Mouse (Mus musculus) embryonic facial prominence, embryonic 10.5 days (tissue): ENCODE measurements around the gene Ehmt1. TPM values are rescaled to one million over a fixed set of nuclear protein-coding genes. Genes with fewer than 3 reads are reported as not detected.

Experiments
- DNase-seq: peaks from one replicate; pipeline ENCODE4 v3.0.0-alpha.2; 2017; ENCODE audit warnings: low spot score
- H3K27ac ChIP-seq: fragments of 300-500 bp; sonication (generic); replicated peaks from 2 replicates; pipeline ENCODE4 v1.5.1; 2016; ENCODE audit warnings: mild to moderate bottlenecking
- H3K27me3 ChIP-seq: fragments of 300-500 bp; sonication (generic); replicated peaks from 2 replicates; pipeline ENCODE4 v1.6.1; 2016; ENCODE audit warnings: low read depth, mild to moderate bottlenecking; ENCODE audit not compliant: poor library complexity, severe bottlenecking
- H3K36me3 ChIP-seq: fragments of 300-500 bp; sonication (generic); replicated peaks from 2 replicates; pipeline ENCODE4 v1.6.1; 2016; ENCODE audit warnings: mild to moderate bottlenecking, moderate library complexity
- H3K4me1 ChIP-seq: fragments of 300-500 bp; sonication (generic); 2 replicates; pipeline ENCODE4 v1.6.1; 2016
- H3K4me3 ChIP-seq: fragments of 300-500 bp; sonication (generic); 2 replicates; pipeline ENCODE4 v1.5.1; 2016; ENCODE audit warnings: mild to moderate bottlenecking, moderate library complexity
- H3K9me3 ChIP-seq: fragments of 300-500 bp; sonication (generic); 2 replicates; pipeline ENCODE4 v1.6.1; 2016; ENCODE audit warnings: mild to moderate bottlenecking
- WGBS: fragments of 180-500 bp; shearing (Covaris S2); methylation state at CpG from one replicate; pipeline ENCODE4 v1.1.7; 2016; 5-methylcytosine and 5-hydroxymethylcytosine counted together
- polyA plus RNA-seq: library from polyadenylated mRNA; unstranded; fragments of >200 nt; fragmentation: Nextera tagmentation; extraction: Ambion mirVana; gene quantifications from 2 replicates; pipeline ENCODE4 v1.2.1, GENCODE M21; 2016

The Ehmt1 gene
- polyA plus RNA-seq, 1 experiment from 2014 or later: 163 TPM

DNA sequence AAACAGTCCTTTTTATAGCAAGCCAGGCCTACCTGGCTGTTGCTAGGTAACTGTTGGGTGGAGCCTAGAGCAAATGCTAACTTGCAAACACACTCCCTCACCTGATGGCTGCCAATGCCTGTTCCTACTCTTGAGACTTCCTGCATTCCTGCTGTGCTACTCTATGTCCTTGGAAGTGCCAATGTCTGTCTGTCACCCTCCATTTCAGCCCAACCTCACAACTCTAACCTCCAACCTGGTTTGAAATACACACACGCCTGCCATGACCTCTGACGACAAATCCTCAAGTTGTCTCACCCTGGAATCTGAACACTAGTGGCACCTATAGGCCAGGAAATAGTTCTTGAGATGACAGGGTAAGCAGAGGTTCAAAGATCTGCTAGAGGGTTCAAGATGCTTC is 9.7 kb upstream of the Ehmt1 start:
- no peak for DNase-seq
- no peaks in the 10 kb centered on the region for H3K9me3 ChIP-seq
- H3K4me3 ChIP-seq: no peak overlapping the region
- H3K4me1 ChIP-seq: peaks cover 7% of the 10 kb centered on the region
- H3K36me3 ChIP-seq: 0 out of 2 replicates have a peak, but pooled peaks cover 6% of the 10 kb centered on the region
- H3K27me3 ChIP-seq: peaks cover 11% of the 10 kb centered on the region
- WGBS: 60% methylated on average over 2 of the region's 2 CpGs
- H3K27ac ChIP-seq: no peak overlapping the region

DNA sequence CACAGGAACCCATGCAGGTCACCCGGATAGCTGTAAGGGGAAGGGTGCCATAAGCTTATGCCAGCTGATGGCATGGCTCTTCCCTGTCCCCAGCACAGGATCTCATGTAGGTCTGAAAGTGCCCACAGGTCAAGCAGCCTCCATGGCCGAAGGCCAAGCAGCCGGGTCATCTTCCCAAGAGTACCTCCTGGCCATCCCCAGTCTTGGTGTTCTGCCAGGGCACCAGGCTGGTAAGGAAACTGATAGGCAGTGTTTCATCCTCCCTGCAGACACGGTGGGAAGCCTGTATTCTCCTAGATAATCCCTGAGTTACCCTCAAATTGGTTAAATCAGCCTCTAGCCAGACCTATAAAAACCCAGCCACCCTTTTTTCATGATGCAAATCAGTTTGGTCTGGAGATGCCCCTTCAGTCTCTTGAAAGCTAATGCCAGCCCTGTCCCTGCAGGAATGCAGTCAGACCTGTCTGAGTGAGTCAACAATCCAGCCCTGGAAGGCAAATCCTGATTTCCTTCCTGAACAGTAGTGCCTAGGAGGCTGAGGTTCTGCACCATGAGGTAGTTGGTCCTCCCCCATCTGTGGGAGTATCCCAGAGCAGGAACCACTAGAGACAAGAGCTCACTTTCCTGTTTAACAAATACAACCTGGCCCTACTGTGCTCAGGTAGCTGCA is 8.5 kb upstream of the Ehmt1 start:
- 59% methylated on average over 4 of the region's 4 CpGs for WGBS
- H3K9me3 ChIP-seq: no peaks in the 10 kb centered on the region
- no peaks in the 10 kb centered on the region for H3K27me3 ChIP-seq
- peaks cover 4% of the 10 kb centered on the region for H3K4me1 ChIP-seq
- peak; percentile 54 for DNase-seq
- H3K4me3 ChIP-seq: 0 out of 2 replicates have a peak overlapping the region, but pooled peaks have one; percentile 5
- H3K36me3 ChIP-seq: 0 out of 2 replicates have a peak, but pooled peaks cover 6% of the 10 kb centered on the region
- H3K27ac ChIP-seq: peak overlapping the region; percentile 58; the same call in 1 of the 2 replicates

DNA sequence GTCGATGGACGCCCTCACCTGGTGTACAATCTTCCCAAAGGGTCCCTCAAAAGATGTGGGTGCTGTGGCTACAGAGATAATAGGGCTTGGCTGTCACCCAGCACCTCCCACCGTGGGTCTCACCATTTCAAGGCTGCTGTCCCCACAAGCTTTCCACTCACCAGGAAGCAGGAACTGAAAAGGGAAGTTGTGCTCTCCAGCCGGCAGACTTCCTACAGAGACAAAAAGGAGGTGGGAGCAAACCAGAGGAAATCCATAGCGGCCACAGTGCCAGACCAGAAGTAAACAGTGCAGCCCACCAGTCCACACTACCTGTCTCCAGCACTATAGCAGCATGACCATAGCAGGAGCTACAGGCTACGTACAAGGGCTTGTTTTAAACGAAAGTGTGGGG is 7.5 kb upstream of the Ehmt1 start:
- Histone ChIP-seq H3K9me3 (no peaks in the 10 kb centered on the region), H3K4me1 (peaks cover 4% of the 10 kb centered on the region), H3K27ac (no peak overlapping the region), H3K36me3 (0 out of 2 replicates have a peak, but pooled peaks cover 6% of the 10 kb centered on the region), H3K27me3 (no peaks in the 10 kb centered on the region), H3K4me3 (no peak overlapping the region)
- no peak for DNase-seq
- WGBS: 79% methylated on average over 7 of the region's 7 CpGs

DNA sequence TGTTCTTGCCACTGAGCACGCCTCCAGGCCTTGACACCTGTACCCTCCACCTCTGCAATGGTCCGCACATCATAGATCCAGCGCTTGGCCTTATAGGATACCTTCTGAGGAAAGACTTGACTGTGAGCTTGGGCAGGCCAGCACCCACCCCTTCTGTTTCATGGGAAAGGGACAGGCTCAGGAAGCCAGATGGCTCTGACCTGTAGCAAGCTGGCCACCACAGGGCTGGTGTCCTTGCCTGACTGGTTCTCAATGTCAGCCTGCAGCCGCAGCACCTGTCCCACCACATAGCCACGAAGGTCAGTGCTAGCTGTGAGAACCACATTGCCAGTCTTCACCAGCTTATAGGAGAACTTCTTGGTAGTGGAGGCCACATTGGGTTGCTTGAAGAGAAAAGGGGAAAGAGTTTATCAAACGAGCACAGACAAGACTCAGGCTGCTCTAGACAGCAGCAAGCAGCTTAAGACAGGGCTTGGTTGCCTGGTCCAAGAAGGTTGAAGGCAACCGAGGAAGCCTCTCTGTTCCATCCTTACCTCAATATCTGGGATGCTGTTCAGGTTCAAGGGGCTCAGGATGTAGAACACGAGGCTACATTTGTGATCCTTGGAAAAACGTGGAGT is 7.0 kb upstream of the Ehmt1 start:
- no peaks in the 10 kb centered on the region for H3K9me3 ChIP-seq
- peaks cover 4% of the 10 kb centered on the region for H3K4me1 ChIP-seq
- no peaks in the 10 kb centered on the region for H3K27me3 ChIP-seq
- WGBS: 86% methylated on average over 9 of the region's 9 CpGs
- DNase-seq: no peak
- no peak overlapping the region for H3K4me3 ChIP-seq
- H3K36me3 ChIP-seq: 0 out of 2 replicates have a peak, but pooled peaks cover 6% of the 10 kb centered on the region
- H3K27ac ChIP-seq: no peak overlapping the region

DNA sequence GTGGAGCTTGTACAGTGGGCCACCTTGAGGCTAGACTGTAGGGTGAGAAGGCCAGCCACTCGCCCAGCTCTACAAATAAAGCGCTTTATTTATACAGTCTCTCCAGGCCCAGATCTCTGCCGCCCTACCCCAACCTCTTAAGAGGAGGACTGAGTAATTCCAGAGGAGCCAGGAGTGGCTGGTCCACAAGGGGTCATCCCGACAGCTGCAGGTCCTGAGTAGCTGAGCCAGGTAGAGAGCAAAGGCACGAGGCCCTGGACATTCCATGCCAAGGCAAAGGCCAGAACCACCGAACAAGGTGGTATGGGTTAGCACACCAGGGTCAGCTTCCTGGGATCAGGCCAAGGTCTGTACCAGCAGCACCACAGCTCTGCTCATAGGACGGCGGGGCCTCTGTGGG is 5.9 kb upstream of the Ehmt1 start:
- no peak for DNase-seq
- Histone ChIP-seq H3K4me3 (no peak overlapping the region), H3K9me3 (no peaks in the 10 kb centered on the region), H3K27me3 (no peaks in the 10 kb centered on the region), H3K4me1 (peaks cover 4% of the 10 kb centered on the region), H3K27ac (no peak overlapping the region), H3K36me3 (0 out of 2 replicates have a peak, but pooled peaks cover 6% of the 10 kb centered on the region)
- WGBS: 84% methylated on average over 8 of the region's 8 CpGs

DNA sequence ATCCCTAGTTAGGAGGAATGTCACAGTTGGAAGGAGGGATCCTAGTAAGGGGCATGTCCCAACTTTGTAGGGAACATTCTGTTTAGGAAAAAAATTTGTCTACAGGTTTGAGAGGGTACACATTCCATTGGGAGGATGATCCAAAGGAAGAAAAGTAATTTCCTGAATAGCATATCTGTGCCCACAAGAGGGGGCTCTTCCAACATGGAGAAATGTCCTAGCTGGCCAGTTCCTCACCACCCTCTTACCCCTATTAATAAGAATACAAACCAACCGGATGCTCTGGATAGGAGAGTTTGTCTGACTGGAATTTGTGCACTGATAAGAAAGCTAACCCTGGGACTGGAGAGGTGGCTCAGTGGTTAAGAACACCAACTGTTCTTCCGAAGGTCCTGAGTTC is 4.1 kb upstream of the Ehmt1 start:
- Histone ChIP-seq H3K36me3 (0 out of 2 replicates have a peak, but pooled peaks cover 6% of the 10 kb centered on the region), H3K4me3 (no peak overlapping the region), H3K4me1 (peaks cover 4% of the 10 kb centered on the region), H3K9me3 (no peaks in the 10 kb centered on the region), H3K27me3 (no peaks in the 10 kb centered on the region), H3K27ac (no peak overlapping the region)
- 64% methylated on average over 2 of the region's 2 CpGs for WGBS
- DNase-seq: no peak

DNA sequence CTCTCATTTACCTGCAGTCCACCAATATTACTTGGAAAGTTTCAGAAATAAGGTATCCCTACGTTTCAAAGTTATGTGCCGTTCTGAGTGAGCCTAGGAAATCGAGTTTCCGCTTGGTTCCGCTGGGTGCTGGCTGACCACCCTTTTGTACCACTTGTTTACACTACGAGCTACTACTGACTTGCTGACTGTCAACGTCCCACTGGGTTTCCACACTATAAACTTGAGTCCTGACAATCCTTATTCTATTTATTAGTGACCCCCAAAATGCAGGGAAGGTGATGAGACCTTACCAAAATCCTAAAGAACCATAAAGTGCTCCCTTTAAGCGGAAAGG is 393 bp upstream of the Ehmt1 start:
- H3K36me3 ChIP-seq: peaks cover 6% of the 10 kb centered on the region
- H3K27ac ChIP-seq: peak overlapping the region; percentile 99
- no peaks in the 10 kb centered on the region for H3K27me3 ChIP-seq
- peak overlapping the region; percentile 96 for H3K4me3 ChIP-seq
- H3K9me3 ChIP-seq: no peaks in the 10 kb centered on the region
- H3K4me1 ChIP-seq: peaks cover 10% of the 10 kb centered on the region
- 9% methylated on average over 8 of the region's 8 CpGs for WGBS
- DNase-seq: no peak

DNA sequence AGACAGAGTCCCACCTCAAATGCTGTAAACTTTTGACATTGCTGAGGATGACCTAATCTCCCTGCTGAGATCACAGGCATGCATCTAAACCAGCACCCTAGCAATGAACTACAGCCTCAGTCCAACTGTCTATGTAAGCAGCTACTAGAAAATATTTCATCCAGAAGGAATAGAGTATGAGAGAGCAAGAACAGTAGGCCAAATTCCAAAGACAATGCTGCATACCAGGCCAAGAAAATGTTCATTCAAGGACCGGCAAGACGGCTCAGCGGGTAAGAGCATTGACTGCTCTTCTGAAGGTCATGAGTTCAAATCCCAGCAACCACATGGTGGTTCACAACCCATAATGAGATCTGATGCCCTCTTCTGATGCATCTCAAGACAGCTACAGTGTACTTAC is 4.7 kb downstream of the Ehmt1 start:
- H3K9me3 ChIP-seq: no peaks in the 10 kb centered on the region
- no peaks in the 10 kb centered on the region for H3K27me3 ChIP-seq
- peaks cover 10% of the 10 kb centered on the region for H3K4me1 ChIP-seq
- no peak overlapping the region for H3K4me3 ChIP-seq
- H3K27ac ChIP-seq: no peak overlapping the region
- H3K36me3 ChIP-seq: peaks cover 48% of the 10 kb centered on the region
- no peak for DNase-seq
- WGBS: 93% methylated on average over 3 of the region's 3 CpGs

DNA sequence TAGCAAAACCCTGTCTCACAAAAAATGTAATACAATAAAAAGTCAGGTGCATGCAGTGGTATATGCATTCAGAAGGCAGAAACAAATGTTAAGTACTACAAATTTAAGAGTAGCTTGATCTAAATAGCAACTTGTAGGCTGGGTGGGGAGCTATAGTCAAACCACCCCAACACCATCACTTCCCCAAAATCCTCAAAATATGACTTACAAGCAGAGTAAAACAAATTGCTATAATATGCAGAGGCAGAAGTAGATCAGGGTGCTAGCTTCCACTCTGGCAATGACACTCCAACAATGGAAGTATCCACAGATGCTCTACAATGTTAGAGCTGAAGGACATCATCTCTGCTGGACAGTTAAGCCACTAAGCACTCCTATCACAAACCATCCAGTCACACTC is 6.8 kb downstream of the Ehmt1 start:
- Histone ChIP-seq H3K4me3 (no peak overlapping the region), H3K27me3 (no peaks in the 10 kb centered on the region), H3K27ac (no peak overlapping the region), H3K4me1 (peaks cover 3% of the 10 kb centered on the region), H3K9me3 (no peaks in the 10 kb centered on the region), H3K36me3 (peaks cover 55% of the 10 kb centered on the region)
- DNase-seq: no peak

DNA sequence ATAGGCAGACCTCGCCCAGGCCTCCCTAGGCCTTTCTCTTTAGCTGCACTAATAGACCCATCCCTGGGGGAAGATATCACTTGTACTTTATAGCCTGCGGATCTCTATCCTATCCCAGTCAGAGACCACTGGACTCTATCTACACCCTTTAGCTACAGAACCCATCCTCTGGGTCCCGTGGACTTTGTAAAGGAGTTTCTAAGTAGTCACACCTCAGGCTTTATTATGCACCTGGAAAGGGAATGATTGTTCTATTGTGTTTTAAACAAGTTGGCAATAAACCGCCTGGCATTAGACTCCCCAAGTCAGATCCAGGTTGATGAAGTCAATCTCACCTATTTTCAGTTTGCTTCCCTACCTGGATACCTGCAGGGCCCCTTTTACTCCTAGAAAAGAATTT is 7.2 kb downstream of the Ehmt1 start:
- H3K4me1 ChIP-seq: no peaks in the 10 kb centered on the region
- H3K27me3 ChIP-seq: no peaks in the 10 kb centered on the region
- no peak for DNase-seq
- H3K27ac ChIP-seq: no peak overlapping the region
- peaks cover 55% of the 10 kb centered on the region for H3K36me3 ChIP-seq
- no peak overlapping the region for H3K4me3 ChIP-seq
- 95% methylated on average over 4 of the region's 4 CpGs for WGBS
- H3K9me3 ChIP-seq: no peaks in the 10 kb centered on the region

DNA sequence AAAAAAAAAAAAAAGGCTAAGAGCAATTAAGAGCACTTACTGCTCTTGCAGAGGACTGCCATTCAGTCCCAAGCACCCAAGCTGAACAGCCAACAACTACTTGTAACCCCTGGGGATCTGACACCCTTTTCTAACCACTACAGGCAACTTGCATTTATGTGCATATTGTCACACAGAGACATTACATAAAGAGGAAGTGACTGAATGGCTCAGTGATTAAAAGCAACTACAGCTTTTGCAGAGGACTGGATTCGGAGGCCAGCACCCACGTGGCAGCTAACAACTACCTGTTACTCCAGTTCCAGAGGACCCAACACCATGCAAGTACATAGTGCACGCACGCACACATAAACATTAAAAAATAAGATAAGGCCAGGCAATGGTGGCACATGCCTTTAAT is 8.9 kb downstream of the Ehmt1 start:
- WGBS: 93% methylated on average over 4 of the region's 4 CpGs

DNA sequence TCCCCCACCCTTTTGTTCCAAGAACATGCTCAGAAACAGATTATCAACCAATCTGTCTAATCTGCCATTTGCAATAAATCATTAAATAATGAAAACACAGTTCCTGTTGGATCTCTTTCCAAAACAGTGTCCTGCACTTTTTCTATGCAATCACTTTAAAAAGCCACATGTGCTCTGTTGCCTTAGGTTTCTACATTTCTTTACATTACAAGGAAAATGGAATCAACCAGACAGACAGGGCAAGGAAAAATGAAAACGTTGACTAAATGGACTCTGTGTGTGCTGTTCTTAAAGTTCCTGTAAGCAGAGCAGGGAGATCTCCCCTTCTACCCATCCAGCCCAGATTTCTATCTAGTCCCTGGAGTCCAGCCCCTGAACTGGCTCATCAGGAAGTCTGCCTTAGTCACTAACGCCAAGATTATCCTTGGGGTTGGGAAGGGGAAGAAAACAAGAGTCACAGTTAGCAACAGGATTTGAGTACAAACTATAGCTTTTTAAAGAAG is 13.7 kb downstream of the Ehmt1 start:
- H3K27ac ChIP-seq: peak overlapping the region; percentile 32; the same call in 1 of the 2 replicates
- H3K9me3 ChIP-seq: no peaks in the 10 kb centered on the region
- peaks cover 23% of the 10 kb centered on the region for H3K36me3 ChIP-seq
- H3K27me3 ChIP-seq: no peaks in the 10 kb centered on the region
- no peak for DNase-seq
- peaks cover 18% of the 10 kb centered on the region for H3K4me1 ChIP-seq
- WGBS: 40% methylated on average over 2 of the region's 2 CpGs
- H3K4me3 ChIP-seq: no peak overlapping the region

More for the DNA sequence above, 8.9 kb downstream of the Ehmt1 start:
- H3K27ac ChIP-seq: no peak overlapping the region
- H3K4me1 ChIP-seq: peaks cover 13% of the 10 kb centered on the region
- no peaks in the 10 kb centered on the region for H3K9me3 ChIP-seq
- DNase-seq: no peak
- no peak overlapping the region for H3K4me3 ChIP-seq
- H3K27me3 ChIP-seq: no peaks in the 10 kb centered on the region
- peaks cover 51% of the 10 kb centered on the region for H3K36me3 ChIP-seq
